In the genomic region with DNA sequence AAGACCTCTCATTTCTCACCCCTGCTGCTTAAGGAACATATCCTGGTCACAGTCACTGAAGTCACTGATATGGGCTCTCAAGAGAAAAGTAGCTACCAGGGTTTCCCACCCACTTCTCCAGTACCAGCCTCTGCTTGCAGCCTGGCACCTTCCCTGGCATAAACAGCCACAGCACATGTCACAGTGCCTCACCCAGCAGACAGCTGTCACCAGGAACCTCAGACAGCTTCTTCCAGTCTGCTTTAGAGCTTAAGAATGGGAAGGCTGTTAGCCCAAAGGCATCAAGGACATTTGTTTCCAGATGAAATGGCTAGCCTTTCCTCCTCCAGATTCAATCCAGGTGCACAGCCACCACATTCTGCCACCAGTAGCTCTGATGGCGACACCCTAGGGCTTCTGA, we compare ENCODE assay signal across 16 mouse cellular contexts.
"Had no signal": no experiment of that assay in that cellular context is flagged by ENCODE, and none has a peak within 500 bp of the region (broad histone marks: within the 10 kb centered on the region; RNA-seq: fewer than 3 reads in every experiment).

No protein-coding gene starts in this region.

- H3K4me1 ChIP-seq: stomach, embryonic 15.5 days had no signal

- DNase-seq: retina, postnatal 1 day; right cerebral cortex, adult 18-20 months; right cerebral cortex, postnatal 14 days; right cerebral cortex, postnatal 25 days; right cerebral cortex, postnatal 4 days; spleen, adult 18-20 months; thymus, adult 18-20 months; thymus, adult 2 months; thymus, postnatal 14 days; thymus, postnatal 25 days; thymus, postnatal 36 days; thymus, postnatal 4 days had no signal

- H3K4me2 ChIP-seq: neural tube, embryonic 13.5 days; neural tube, embryonic 15.5 days; stomach, embryonic 15.5 days had no signal

- H3K9ac ChIP-seq: neural tube, embryonic 13.5 days; neural tube, embryonic 15.5 days; stomach, embryonic 15.5 days had no signal

- H3K4me3 ChIP-seq: neural tube, embryonic 13.5 days; neural tube, embryonic 15.5 days; stomach, embryonic 15.5 days had no signal

- H3K36me3 ChIP-seq: neural tube, embryonic 13.5 days; neural tube, embryonic 15.5 days; stomach, embryonic 15.5 days had no signal

- H3K9me3 ChIP-seq: neural tube, embryonic 13.5 days; neural tube, embryonic 15.5 days; stomach, embryonic 15.5 days had no signal

- H3K27ac ChIP-seq: neural tube, embryonic 13.5 days; stomach, embryonic 15.5 days; stomach, postnatal 0 days had no signal
